Mouse (Mus musculus): ENCODE data around the gene Fnbp1l.

The Fnbp1l gene

DNA sequence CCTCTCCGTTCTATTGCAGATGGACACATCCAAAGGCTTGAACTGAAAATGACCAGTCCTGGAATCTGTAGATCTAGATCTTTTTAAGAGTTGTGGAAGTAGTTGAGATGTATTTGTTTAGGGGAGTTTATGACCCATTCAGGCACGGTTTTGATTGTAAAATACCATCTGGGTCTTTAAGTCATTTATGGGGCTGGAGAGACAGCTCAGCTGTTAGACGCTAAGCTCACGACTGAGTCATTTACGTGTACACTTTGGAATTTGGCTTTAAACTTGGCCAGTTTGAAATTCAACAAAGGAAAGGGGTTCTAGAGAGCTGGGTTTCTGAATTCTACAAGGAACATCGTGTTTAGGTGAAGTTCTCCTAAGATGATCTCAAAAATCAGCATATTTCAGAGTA is 124.8 kb downstream of the Fnbp1l start:
- DNase-seq (ENCODE audit: low read depth, low spot score), result no peak

DNA sequence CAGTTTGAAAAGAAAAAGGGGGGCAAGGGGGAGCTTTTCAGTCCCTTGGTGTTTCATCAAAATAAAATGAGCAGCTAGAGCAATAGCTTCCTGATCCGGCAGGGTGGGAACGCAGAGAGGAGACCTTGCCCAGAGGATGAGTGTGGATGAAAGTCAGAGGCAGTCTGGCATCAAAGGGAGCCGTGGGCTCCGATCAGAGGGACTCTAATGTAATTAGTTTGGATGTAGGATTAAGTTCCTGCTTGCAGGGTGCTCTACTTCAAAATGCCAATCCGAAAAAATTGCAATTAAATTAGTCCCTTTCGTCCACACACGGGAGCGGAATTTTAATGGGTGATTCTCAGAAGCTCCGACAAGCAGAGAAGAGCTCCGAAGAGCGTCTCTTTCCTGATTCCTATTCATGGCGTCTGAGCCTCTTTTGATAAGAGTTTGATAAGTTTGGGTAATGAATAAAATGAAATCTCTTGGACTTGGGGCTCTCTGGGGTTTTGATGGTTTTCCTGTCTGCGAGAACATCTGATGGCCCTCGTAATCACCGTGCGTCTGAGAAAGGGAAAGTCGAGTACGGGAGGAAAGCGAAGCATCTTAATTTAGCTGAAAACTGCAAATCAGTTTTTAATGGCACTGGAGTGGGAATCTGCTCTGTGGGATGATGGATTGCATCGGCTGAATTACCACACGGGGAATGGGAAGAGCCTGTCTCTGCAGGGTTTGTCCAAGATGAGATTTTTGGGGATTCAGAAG is 126.5 kb downstream of the Fnbp1l start:
- no peak for DNase-seq (ENCODE audit: low read depth, low spot score)

DNA sequence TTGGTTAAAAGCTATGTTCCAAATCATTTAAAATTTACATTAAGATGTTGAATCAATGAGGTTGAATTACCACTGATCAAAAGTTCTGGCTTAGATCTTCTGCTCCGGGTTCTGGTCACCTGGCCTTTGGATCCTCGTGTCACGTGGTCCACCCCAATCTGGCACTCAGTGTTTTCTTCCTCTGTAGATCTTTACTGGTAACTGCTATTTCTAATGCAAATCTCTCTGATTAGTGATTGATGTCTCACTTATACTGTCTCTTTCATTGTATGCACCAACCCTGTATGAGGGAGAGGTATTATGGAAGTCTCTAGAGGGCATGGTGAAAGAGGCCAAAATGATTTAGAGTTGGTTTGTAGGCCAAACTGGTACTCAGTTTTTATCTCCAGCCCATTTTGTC is 127.5 kb downstream of the Fnbp1l start:
- DNase-seq (ENCODE audit: low read depth, low spot score), result no peak

DNA sequence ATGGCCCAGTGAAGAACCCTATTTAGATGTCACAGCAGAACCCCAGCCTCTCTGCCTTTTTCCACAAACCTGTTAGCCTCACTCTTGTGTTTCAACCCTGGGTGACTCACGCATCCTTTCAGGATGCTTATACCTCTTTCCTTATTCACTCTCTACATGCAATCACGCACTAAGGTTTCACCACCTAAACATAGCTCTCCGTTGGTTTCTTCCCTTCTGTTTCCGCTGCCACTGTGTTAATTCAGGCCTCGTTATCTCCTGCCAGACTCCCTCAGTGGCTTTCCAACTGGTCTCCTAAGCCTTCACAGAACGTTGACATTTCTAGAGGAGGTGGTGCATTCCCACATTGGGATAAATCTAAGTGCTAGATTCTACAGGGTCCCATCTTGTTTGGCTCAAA is 128.9 kb downstream of the Fnbp1l start:
- no peak for DNase-seq (ENCODE audit: low read depth, low spot score)
